Mouse (Mus musculus) bone marrow macrophage, adult 2 months (primary cell): ENCODE data around the gene Ttll9. TPM values are rescaled to one million over a fixed set of nuclear protein-coding genes. Genes with fewer than 3 reads are reported as not detected.

ENCODE experiments used
- H3K27ac ChIP-seq: 2 replicates; pipeline ENCODE4 v1.5.1; 2012; ENCODE audit warnings: low read depth, low read length; ENCODE audit not compliant: insufficient read depth
- H3K4me1 ChIP-seq: 2 replicates; pipeline ENCODE4 v1.6.1; 2012; ENCODE audit warnings: low read length; ENCODE audit not compliant: control insufficient read depth, insufficient read depth
- H3K4me3 ChIP-seq: 2 replicates; pipeline ENCODE4 v1.5.1; 2012; ENCODE audit warnings: mild to moderate bottlenecking, low read length, moderate library complexity; ENCODE audit not compliant: insufficient read depth
- CTCF ChIP-seq: IDR thresholded peaks from 2 replicates; pipeline ENCODE4 v1.5.1; 2012; ENCODE audit warnings: low read depth, mild to moderate bottlenecking, low read length, moderate library complexity
- POLR2A ChIP-seq: IDR thresholded peaks from 2 replicates; pipeline ENCODE4 v1.6.1; 2012; ENCODE audit warnings: mild to moderate bottlenecking, low read depth, low read length, borderline replicate concordance
- polyA plus RNA-seq: library from polyadenylated mRNA; stranded (reverse); fragments of >200 nt; gene quantifications from 2 replicates; pipeline ENCODE4 v1.2.4, GENCODE M21; 2012; ENCODE audit not compliant: missing spikeins, insufficient read depth, insufficient read length

Gene Ttll9
- polyA plus RNA-seq, 1 experiment, result not detected

DNA sequence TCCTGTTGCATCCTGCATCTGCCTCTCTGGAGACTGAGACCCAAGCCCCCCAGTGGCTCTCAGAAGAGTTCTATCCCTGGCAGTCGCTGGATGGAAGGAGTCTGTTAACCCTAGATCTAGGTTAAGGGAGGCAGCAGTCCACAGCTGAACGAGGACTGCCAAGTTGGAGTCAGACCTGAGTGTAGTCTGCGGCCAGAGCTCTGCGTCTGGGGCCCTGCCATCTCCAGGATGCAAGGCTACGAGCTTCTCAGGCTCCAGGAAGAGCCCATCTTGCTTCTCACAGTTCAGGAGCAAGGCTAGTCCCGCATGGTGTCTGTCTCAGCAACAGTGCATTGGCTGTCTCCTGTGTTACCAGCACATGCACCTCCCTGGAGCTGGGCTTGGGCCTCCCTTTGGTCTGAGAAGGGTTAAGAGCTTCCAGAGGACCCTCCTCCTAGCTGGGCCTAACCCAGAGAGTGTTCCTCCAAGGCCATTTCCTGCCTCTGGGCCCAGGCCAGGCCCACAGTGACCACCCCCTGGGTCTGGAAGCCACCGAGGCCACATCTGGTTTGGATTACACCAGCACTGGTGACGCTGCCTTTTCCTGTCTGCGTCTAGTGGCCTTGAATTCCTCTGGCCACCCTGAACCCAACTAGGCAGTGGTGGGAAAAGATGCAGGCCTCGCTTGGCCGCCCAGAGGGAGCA is 37.0 kb upstream of the Ttll9 start:
- Histone ChIP-seq H3K4me3 (no peak overlapping the region), H3K4me1 (peaks cover 56% of the 10 kb centered on the region), H3K27ac (peak overlapping the region; percentile 61)
- TF ChIP-seq POLR2A (no peak), CTCF (no peak)

DNA sequence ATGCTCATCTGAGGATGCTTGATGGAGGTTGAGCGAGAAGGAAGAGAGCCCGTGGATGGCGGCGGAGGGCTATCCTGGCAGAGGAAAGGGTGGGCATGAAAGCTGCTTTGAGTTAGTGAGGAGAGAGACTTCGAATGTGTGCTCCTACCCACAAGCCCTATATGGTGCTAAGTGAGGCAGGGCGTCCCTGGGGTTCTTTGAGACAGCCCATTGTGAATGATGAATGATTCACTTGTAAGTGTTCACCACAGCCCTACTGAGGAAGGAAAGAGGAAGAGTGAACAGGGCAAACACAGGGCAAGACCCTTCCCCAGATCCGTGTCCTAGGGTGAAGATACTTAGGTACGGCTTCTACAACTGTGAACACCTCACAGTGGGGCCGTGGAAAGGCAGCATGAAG is 35.4 kb upstream of the Ttll9 start:
- TF ChIP-seq POLR2A, result no peak
- TF ChIP-seq CTCF, result no peak
- Histone ChIP-seq H3K4me3 (no peak overlapping the region), H3K27ac (peak overlapping the region; percentile 80), H3K4me1 (peaks cover 71% of the 10 kb centered on the region)

DNA sequence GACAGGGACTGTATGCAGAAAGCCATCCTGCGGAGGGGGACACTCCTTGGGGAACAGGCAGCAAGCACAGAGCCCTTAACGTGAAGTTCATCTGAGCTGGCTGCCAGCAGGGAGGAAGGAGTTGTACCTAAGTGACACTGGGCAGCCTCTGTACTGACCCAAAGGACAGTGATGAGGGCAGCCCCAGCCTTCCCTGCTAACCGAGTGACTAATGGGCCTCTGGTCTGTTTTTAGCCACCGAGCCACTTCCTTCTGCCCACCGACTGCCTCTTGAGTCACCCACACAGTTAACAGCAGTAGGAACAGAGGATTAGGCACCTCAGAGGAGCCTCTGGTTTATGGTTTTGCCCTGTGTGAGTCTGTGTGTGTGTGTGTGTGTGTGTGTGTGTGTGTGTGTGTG is 34.9 kb upstream of the Ttll9 start:
- TF ChIP-seq CTCF (no peak), POLR2A (no peak)
- H3K4me3 ChIP-seq, result no peak overlapping the region
- H3K27ac ChIP-seq, result peak overlapping the region; percentile 80
- H3K4me1 ChIP-seq, result peaks cover 73% of the 10 kb centered on the region

DNA sequence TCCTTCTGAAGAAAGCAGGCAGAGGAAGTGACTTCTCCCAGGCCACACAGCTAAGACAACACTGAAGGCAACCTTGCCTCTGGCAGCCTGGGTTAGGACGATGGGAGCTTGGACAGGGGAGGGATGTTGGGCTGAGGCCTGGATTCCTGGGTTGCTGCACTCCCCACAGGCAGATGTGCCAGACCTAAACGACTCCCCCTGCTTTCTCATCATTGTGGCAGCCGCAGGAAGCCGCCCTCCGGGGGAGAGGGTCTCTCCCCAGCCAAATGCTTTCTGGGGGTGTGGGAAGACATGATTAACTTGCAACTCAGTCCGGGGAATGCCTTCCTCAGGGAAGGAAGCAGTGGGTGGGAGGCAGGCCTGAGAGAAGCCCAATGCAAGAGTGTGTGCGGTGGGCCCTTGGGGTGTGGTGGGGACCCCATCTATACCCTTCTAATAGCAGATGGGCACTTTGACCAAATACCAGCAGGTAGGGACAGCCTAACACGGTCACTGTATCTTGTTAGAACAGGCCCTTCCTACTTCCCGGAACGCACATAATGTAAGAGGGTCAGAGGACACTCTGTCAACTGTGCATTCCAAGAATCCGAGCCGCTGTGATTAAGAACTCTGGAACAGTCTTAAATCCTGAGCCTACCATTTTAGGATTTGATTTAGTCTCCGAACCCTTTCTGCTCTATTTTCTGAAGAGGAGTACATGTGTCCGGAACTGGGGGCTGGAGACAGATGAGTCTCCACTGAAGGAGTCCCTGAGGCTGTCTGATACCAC is 33.9 kb upstream of the Ttll9 start:
- H3K4me1 ChIP-seq, result peaks cover 73% of the 10 kb centered on the region
- H3K27ac ChIP-seq, result peak overlapping the region; percentile 80
- H3K4me3 ChIP-seq, result no peak overlapping the region
- TF ChIP-seq POLR2A (no peak), CTCF (no peak)

DNA sequence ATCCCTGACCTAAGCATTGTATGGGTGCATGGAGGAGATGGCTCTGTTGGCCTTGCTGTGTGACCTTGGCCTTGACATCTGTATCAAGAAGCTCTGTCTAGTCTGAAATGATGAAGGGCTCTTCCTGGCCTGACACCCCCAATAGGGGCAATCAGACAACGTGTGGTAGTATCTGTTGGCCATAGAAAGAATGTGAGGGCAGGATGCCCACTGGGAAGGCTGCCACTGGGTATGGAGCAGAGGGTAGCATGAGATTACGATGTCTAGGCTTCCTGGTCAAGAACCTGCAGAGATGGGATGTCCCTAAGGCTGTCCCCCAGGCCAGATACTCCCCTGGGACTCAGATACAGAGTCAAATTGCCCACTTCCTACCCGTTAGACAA is 33.3 kb upstream of the Ttll9 start:
- no peak overlapping the region for H3K4me3 ChIP-seq
- no peak overlapping the region for H3K27ac ChIP-seq
- H3K4me1 ChIP-seq, result peaks cover 71% of the 10 kb centered on the region
- no peak for TF ChIP-seq CTCF
- no peak for TF ChIP-seq POLR2A

DNA sequence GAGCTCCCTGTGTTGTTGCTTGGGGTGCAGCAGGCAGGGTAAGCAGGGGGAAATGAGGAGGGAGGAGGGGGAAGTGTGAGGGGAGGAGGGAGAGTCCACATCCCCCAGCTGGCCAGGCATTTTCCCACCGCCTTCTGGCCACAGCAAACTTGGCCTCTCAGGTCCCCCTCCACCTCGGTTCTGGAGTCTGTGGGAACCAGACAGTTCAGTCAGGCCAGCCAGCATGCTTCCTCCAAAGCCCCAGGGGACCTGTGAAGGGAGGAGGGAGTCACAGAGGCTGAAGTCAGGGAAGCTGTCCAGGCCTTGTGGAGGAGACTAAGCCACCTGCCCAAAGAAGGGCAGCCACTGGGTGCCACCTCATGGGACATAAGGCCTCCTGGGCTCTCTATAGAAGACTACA is 32.0 kb upstream of the Ttll9 start:
- no peak overlapping the region for H3K27ac ChIP-seq
- no peak overlapping the region for H3K4me3 ChIP-seq
- H3K4me1 ChIP-seq, result peaks cover 59% of the 10 kb centered on the region
- TF ChIP-seq CTCF (no peak), POLR2A (no peak)

DNA sequence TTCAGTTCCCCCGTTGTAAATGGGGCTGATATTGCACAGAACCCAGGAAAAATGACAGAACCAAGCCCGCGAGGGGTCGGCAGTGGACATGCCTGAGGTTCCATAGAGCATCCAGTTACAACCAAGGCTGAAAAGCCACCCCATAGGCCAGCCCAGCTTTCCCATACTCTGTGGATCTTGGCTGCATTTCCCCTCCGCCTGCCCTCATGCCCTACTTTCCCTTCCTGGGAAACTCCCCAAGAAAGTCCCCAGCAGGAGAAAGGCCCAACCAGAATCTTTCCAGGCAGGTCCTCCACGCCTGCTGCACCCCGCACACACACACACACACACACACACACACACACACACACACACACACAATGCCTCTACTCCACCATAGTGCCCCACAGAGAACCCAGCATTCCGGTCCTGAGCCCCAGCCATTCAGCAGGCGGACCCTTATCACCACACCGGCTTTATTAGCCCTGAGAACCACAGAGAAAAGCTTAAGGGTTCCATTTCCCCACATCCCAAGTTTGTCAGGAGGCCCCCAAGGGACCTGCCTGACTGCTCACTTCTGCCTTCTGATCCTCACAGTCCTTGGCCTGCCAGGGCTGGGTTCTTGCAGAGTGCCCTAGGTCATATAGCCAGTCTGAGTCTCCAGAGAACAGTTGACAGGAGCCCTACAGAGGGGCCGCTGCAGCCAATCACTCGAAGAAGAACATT is 30.7 kb upstream of the Ttll9 start:
- H3K4me3 ChIP-seq, result no peak overlapping the region

DNA sequence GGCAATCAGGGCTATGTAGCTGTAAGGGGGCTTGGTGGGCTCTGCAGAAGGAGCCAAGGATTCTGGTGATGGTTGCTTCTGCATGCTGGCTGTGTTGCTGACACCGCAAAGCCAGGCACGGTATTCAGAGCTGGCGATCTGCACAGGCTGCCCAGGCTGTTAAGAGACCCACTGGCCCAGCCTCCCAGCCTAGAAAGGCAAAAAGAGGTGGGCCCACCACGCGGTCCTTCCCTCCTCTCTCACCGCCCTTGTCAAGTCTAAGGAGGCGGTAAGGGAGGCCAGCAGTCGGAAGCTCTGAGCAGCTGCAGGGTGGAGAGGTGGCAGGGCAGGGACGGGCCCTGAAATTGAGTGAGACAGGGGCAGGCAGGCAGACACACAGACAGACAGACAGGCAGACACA is 29.2 kb upstream of the Ttll9 start, which contains the start of gene Foxs1:
Gene Foxs1 (minus strand): TSS at position 161 of the 400 bp plus-strand sequence.
- Histone ChIP-seq H3K4me1 (peaks cover 34% of the 10 kb centered on the region), H3K4me3 (no peak within 1 kb of the TSS), H3K27ac (no peak within 1 kb of the TSS)
- TF ChIP-seq POLR2A (no peak), CTCF (no peak)

More for the DNA sequence above, 30.7 kb upstream of the Ttll9 start:
- TF ChIP-seq POLR2A, result no peak
- TF ChIP-seq CTCF, result no peak
- Histone ChIP-seq H3K4me1 (peaks cover 46% of the 10 kb centered on the region), H3K27ac (no peak overlapping the region)

DNA sequence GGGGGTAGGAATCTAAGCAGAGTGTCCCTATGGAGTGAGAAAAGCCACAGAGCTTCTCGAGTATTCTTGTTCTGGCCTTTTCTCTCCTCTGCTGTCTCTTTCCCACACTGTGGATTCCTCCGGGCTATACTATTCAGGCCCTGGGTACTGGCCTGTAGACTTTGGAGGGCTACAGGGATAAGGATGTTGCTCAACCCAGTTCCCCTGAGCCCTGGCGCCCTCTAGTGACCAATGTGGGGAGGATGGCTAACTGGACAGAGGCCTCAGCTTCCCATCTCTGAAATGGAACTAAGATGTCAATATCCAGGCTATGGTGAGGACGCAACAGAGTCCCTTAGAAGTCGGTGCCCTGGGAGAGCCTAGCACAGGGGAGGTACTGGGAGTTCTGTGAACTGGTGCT is 28.7 kb upstream of the Ttll9 start:
- H3K4me1 ChIP-seq, result peaks cover 28% of the 10 kb centered on the region
- no peak for TF ChIP-seq POLR2A
- peak; percentile 83 for TF ChIP-seq CTCF
- no peak overlapping the region for H3K4me3 ChIP-seq
- no peak overlapping the region for H3K27ac ChIP-seq
